Comparison of ENCODE assay signal across 15 mouse cellular contexts in genomic region chr9:120132980-120133754, GRCm38 (mm10). TPM values are rescaled to one million over a fixed set of nuclear protein-coding genes. Genes with fewer than 3 reads are reported as not detected.
DNase-seq lines count a peak whose midpoint lies in the region; ATAC-seq and TF ChIP-seq lines count a peak whose summit lies in the region.
"Had no signal": no experiment of that assay in that cellular context is flagged by ENCODE, and none has a peak within 500 bp of the region (broad histone marks: within the 10 kb centered on the region; RNA-seq: fewer than 3 reads in every experiment).

No protein-coding gene starts in this region.

- H3K79me2 ChIP-seq in heart, adult 2 months (replicated peaks; ENCODE audit: control insufficient read depth, insufficient read depth, low read length), result no peaks in the 10 kb centered on the region

- intact Hi-C loops in heart, adult 2 months (cut with DNase I), result no loop called here

- peaks cover 3% of the 10 kb centered on the region for H3K36me3 ChIP-seq in heart, adult 2 months (ENCODE audit: control insufficient read depth, insufficient read depth, low read length)
- H3K36me3 ChIP-seq in ES-E14 (ENCODE audit: control insufficient read depth, insufficient read depth, low read length, poor library complexity, severe bottlenecking), result peaks cover 41% of the 10 kb centered on the region
- H3K36me3 ChIP-seq in liver, embryonic 15.5 days (replicated peaks), result peaks cover 46% of the 10 kb centered on the region

- H3K9ac ChIP-seq in heart, adult 2 months (ENCODE audit: low read depth, low read length), result no peak overlapping the region
- H3K9ac ChIP-seq in ES-E14 (ENCODE audit: insufficient read depth, low read depth, low read length, poor library complexity, severe bottlenecking), result no peak overlapping the region
- no peak overlapping the region for H3K9ac ChIP-seq in liver, embryonic 15.5 days
- H3K9ac ChIP-seq: embryonic facial prominence, embryonic 12.5 days; heart, embryonic 15.5 days had no signal

- WGBS in heart, adult 2 months, result 44% methylated on average over 8 of the region's 8 CpGs
- 24% methylated on average over 8 of the region's 8 CpGs for WGBS in liver, embryonic 15.5 days (ENCODE audit: insufficient replicate concordance)

- TF ChIP-seq POLR2A in heart, adult 2 months (IDR thresholded peaks at IDR 0.05; ENCODE audit: insufficient read depth, low read depth, low read length), result 0 out of 2 replicates have a peak, but pooled peaks have one; percentile 6
- peak; percentile 63 for TF ChIP-seq POLR2A in embryonic fibroblast, embryonic 13.5 days (IDR thresholded peaks at IDR 0.05; ENCODE audit: low read depth, low read length)

- H3K4me2 ChIP-seq in liver, embryonic 15.5 days, result no peak overlapping the region
- H3K4me2 ChIP-seq: embryonic facial prominence, embryonic 12.5 days; heart, embryonic 15.5 days had no signal

- peak; percentile 32; the same call in 1 of the 2 replicates for ATAC-seq in liver, embryonic 15.5 days (ENCODE audit: insufficient read depth)
- ATAC-seq: hindbrain, postnatal 0 days had no signal

- H3K9me3 ChIP-seq in ES-E14 (ENCODE audit: control insufficient read depth, insufficient read depth, low read depth, low read length), result no peaks in the 10 kb centered on the region
- H3K9me3 ChIP-seq in liver, embryonic 15.5 days (replicated peaks), result no peaks in the 10 kb centered on the region
- H3K9me3 ChIP-seq: embryonic facial prominence, embryonic 12.5 days; heart, embryonic 15.5 days had no signal

- no peak for TF ChIP-seq CTCF in heart, adult 2 months (IDR thresholded peaks at IDR 0.05)
- no peak for TF ChIP-seq CTCF in embryonic fibroblast, embryonic 13.5 days (IDR thresholded peaks at IDR 0.05; ENCODE audit: borderline replicate concordance, insufficient read depth, low read length)

- no peaks in the 10 kb centered on the region for H3K27me3 ChIP-seq in heart, adult 2 months (ENCODE audit: control insufficient read depth, insufficient read depth, low read length)
- no peaks in the 10 kb centered on the region for H3K27me3 ChIP-seq in liver, embryonic 15.5 days
- H3K27me3 ChIP-seq: embryonic facial prominence, embryonic 12.5 days; heart, embryonic 15.5 days had no signal

- no peak overlapping the region for H3K27ac ChIP-seq in heart, adult 2 months
- H3K27ac ChIP-seq in ES-E14 (ENCODE audit: insufficient read depth, low read depth, low read length, poor library complexity, severe bottlenecking), result no peak overlapping the region; the same call in 1 of the 2 replicates
- no peak overlapping the region for H3K27ac ChIP-seq in embryonic fibroblast, embryonic 13.5 days (ENCODE audit: insufficient read depth, low read length)
- peak overlapping the region; percentile 29; the same call in 1 of the 2 replicates for H3K27ac ChIP-seq in liver, embryonic 15.5 days (replicated peaks)
- H3K27ac ChIP-seq: embryonic facial prominence, embryonic 12.5 days; gastrocnemius, adult 2 months; heart, embryonic 15.5 days; hindbrain, postnatal 0 days; left cerebral cortex, adult 2 months had no signal

- in situ Hi-C loops in ES-E14 (cut with MboI; ENCODE audit: low sequenced_read_pairs in 2 of 2, unreplicated experiment in 2 of 2), result no loop called here

- DNase-seq in heart, adult 2 months, result no peak
- DNase-seq in heart, adult 9 months (ENCODE audit: low spot score in 2 of 2), result no peak
- no peak for DNase-seq in ES-E14 (ENCODE audit: low read depth, low spot score)
- no peak for DNase-seq in urinary bladder, postnatal 10 days (ENCODE audit: low spot score)
- DNase-seq in B cell, adult 2 months, result no peak
- no peak for DNase-seq in MN1 (ENCODE audit: low spot score)
- DNase-seq: gastrocnemius, adult 2 months; kidney, postnatal 25 days; lung, postnatal 10 days had no signal

- TF ChIP-seq EP300 in heart, adult 2 months (IDR thresholded peaks at IDR 0.05; ENCODE audit: insufficient read depth, low read depth, low read length), result no peak

- peaks cover 7% of the 10 kb centered on the region for H3K4me1 ChIP-seq in heart, adult 2 months (ENCODE audit: control insufficient read depth, insufficient read depth, low read length)
- H3K4me1 ChIP-seq in ES-E14 (ENCODE audit: control insufficient read depth in 2 of 2, insufficient read depth in 2 of 2, low read length in 2 of 2, poor library complexity in 1 of 2), result peaks cover 0 to 7% of the 10 kb centered on the region in 2 experiments; a peak in 1 of 4 replicates
- no peaks in the 10 kb centered on the region for H3K4me1 ChIP-seq in embryonic fibroblast, embryonic 13.5 days (ENCODE audit: control insufficient read depth, insufficient read depth, low read length)
- H3K4me1 ChIP-seq in liver, embryonic 15.5 days (replicated peaks), result peaks cover 22% of the 10 kb centered on the region

- no peak overlapping the region for H3K4me3 ChIP-seq in heart, adult 2 months
- no peak overlapping the region for H3K4me3 ChIP-seq in ES-E14 (ENCODE audit: insufficient read depth in 1 of 2, low read depth in 1 of 2, low read length in 2 of 2, poor library complexity in 1 of 2, severe bottlenecking in 1 of 2)
- no peak overlapping the region for H3K4me3 ChIP-seq in embryonic fibroblast, embryonic 13.5 days (ENCODE audit: insufficient read depth, low read length)
- H3K4me3 ChIP-seq in liver, embryonic 15.5 days (replicated peaks), result no peak overlapping the region
- H3K4me3 ChIP-seq: embryonic facial prominence, embryonic 12.5 days; gastrocnemius, adult 2 months; heart, embryonic 15.5 days; left cerebral cortex, adult 2 months had no signal

TF ChIP-seq in ES-E14, 5 proteins besides CTCF, POLR2A, EP300 and RAD21:
- TF ChIP-seq MAFK (IDR thresholded peaks at IDR 0.05; ENCODE audit: insufficient read depth, low read depth, low read length) (no peak), CHD2 (IDR thresholded peaks at IDR 0.05; ENCODE audit: low read depth, low read length) (peak; percentile 60; the same call in 1 of the 2 replicates), ZNF384 (IDR thresholded peaks at IDR 0.05; ENCODE audit: low read depth, low read length) (no peak)

RNA-seq across cellular contexts. Expression of gene Rpsa, which starts 5.7 kb away (rescaled TPM):
- total RNA-seq in heart, adult 2 months (2021), result 100 to 1,000 TPM; 457 to 528 TPM
- polyA plus RNA-seq in heart, adult 2 months (2012; rRNA removed), result 1,018 and 1,107 TPM in 2 replicates
- 2,665 and 2,882 TPM in 2 replicates for total RNA-seq in ES-E14 (2012; rRNA removed)
- polyA plus RNA-seq in embryonic fibroblast, embryonic 13.5 days (2011; ENCODE audit: insufficient read length, low read depth, missing spikeins), result 2,453 and 2,643 TPM in 2 replicates
- polyA plus RNA-seq in liver, embryonic 15.5 days (2015; fragmentation: Nextera tagmentation; extraction: Ambion mirVana), result 830 and 871 TPM in 2 replicates

RNA-seq across cellular contexts. Expression of gene Mobp, which starts 16.3 kb away (rescaled TPM):
- total RNA-seq in heart, adult 2 months (2021), result not detected
- polyA plus RNA-seq in heart, adult 2 months (2012; rRNA removed), result 0.09 TPM in 1 of 2 replicates, not detected in the other
- total RNA-seq in ES-E14 (2012; rRNA removed), result 2.7 and 5.4 TPM in 2 replicates
- not detected in 2 replicates for polyA plus RNA-seq in embryonic fibroblast, embryonic 13.5 days (2011; ENCODE audit: insufficient read length, low read depth, missing spikeins)
- not detected in 2 replicates for polyA plus RNA-seq in liver, embryonic 15.5 days (2015; fragmentation: Nextera tagmentation; extraction: Ambion mirVana)
- total RNA-seq: gastrocnemius, adult 2 months had no signal

RNA-seq across cellular contexts. Expression of gene Slc25a38, which starts 23.0 kb away (rescaled TPM):
- total RNA-seq in heart, adult 2 months (2021), result 10 to 100 TPM; 18.4 to 22.7 TPM
- 29.1 and 32.1 TPM in 2 replicates for polyA plus RNA-seq in heart, adult 2 months (2012; rRNA removed)
- total RNA-seq in ES-E14 (2012; rRNA removed), result 37.4 and 39.5 TPM in 2 replicates
- polyA plus RNA-seq in embryonic fibroblast, embryonic 13.5 days (2011; ENCODE audit: insufficient read length, low read depth, missing spikeins), result 16.5 and 17.1 TPM in 2 replicates
- polyA plus RNA-seq in liver, embryonic 15.5 days (2015; fragmentation: Nextera tagmentation; extraction: Ambion mirVana), result 130 and 137 TPM in 2 replicates

RNA-seq across cellular contexts. Expression of gene Ccr8, which starts 41.3 kb away (rescaled TPM):
- total RNA-seq in heart, adult 2 months (2021), result not detected
- not detected in 2 replicates for polyA plus RNA-seq in heart, adult 2 months (2012; rRNA removed)
- total RNA-seq in ES-E14 (2012; rRNA removed), result 0.40 and 1.3 TPM in 2 replicates
- not detected in 2 replicates for polyA plus RNA-seq in embryonic fibroblast, embryonic 13.5 days (2011; ENCODE audit: insufficient read length, low read depth, missing spikeins)
- 0.07 TPM in 1 of 2 replicates, not detected in the other for polyA plus RNA-seq in liver, embryonic 15.5 days (2015; fragmentation: Nextera tagmentation; extraction: Ambion mirVana)
- total RNA-seq: gastrocnemius, adult 2 months; hindbrain, postnatal 0 days; left cerebral cortex, adult 2 months had no signal
- polyA plus RNA-seq: hindbrain, postnatal 0 days had no signal
